Mouse (Mus musculus) bone marrow macrophage, adult 2 months (primary cell): Measurements from ENCODE around the gene Tmem170b.

Source experiments
- CTCF ChIP-seq: IDR thresholded peaks from 2 replicates; pipeline ENCODE4 v1.5.1; 2012; ENCODE audit warnings: low read depth, mild to moderate bottlenecking, low read length, moderate library complexity
- POLR2A ChIP-seq: IDR thresholded peaks from 2 replicates; pipeline ENCODE4 v1.6.1; 2012; ENCODE audit warnings: mild to moderate bottlenecking, low read depth, low read length, borderline replicate concordance

GRCm38 (mm10) chr13:41655576-41656090 is 49.9 kb downstream of the Tmem170b start:
- TF ChIP-seq CTCF (no peak), POLR2A (no peak)
